ENCODE assay signal across 8 mouse cellular contexts in genomic region chr10:80053259-80053780, GRCm38 (mm10). TPM values are rescaled to one million over a fixed set of nuclear protein-coding genes. Genes with fewer than 3 reads are reported as not detected.
DNase-seq lines count a peak whose midpoint lies in the region; ATAC-seq lines count a peak whose summit lies in the region.

No protein-coding gene starts in this region.

- no peaks in the 10 kb centered on the region for H3K27me3 ChIP-seq in forebrain, embryonic 10.5 days (ENCODE audit: poor library complexity, severe bottlenecking)
- no peaks in the 10 kb centered on the region for H3K27me3 ChIP-seq in heart, embryonic 16.5 days (ENCODE audit: control insufficient read depth, insufficient read depth, low read length)
- H3K27me3 ChIP-seq in liver, embryonic 15.5 days, result no peaks in the 10 kb centered on the region
- no peaks in the 10 kb centered on the region for H3K27me3 ChIP-seq in neural tube, embryonic 12.5 days (replicated peaks)

- H3K27ac ChIP-seq in forebrain, embryonic 10.5 days, result peak overlapping the region; percentile 98
- peak overlapping the region; percentile 94 for H3K27ac ChIP-seq in heart, embryonic 16.5 days (ENCODE audit: low read length)
- H3K27ac ChIP-seq in liver, embryonic 15.5 days (replicated peaks), result peak overlapping the region; percentile 99
- peak overlapping the region; percentile 94 for H3K27ac ChIP-seq in neural tube, embryonic 12.5 days

- H3K9ac ChIP-seq in heart, embryonic 16.5 days (ENCODE audit: low read length), result peak overlapping the region; percentile 85
- H3K9ac ChIP-seq in liver, embryonic 15.5 days, result peak overlapping the region; percentile 100
- H3K9ac ChIP-seq in neural tube, embryonic 12.5 days, result peak overlapping the region; percentile 94

- DNase-seq in CD8-positive naive resting alpha-beta T cell, adult 2 months (ENCODE audit: low read depth in 2 of 2, low spot score in 2 of 2), result peak; percentile 99
- peak; percentile 100 for DNase-seq in c-Kit-positive CD71-negative TER-119-negative erythroid progenitor cells, embryonic 14.5 days (ENCODE audit: low read depth)
- DNase-seq in forebrain, embryonic 10.5 days (ENCODE audit: extremely low spot score, low spot score), result peak; percentile 100
- DNase-seq in kidney, postnatal 36 days, result peak; percentile 100
- DNase-seq in telencephalon, adult 2 months (ENCODE audit: low read depth, low spot score), result peak; percentile 98

- WGBS in forebrain, embryonic 10.5 days, result under 1% methylated on average over 47 of the region's 47 CpGs
- WGBS in heart, embryonic 16.5 days, result under 1% methylated on average over 46 of the region's 47 CpGs
- WGBS in liver, embryonic 15.5 days (ENCODE audit: insufficient replicate concordance), result under 1% methylated on average over 47 of the region's 47 CpGs
- under 1% methylated on average over 47 of the region's 47 CpGs for WGBS in neural tube, embryonic 12.5 days

- peak overlapping the region; percentile 90 for H3K4me3 ChIP-seq in forebrain, embryonic 10.5 days
- peak overlapping the region; percentile 65 for H3K4me3 ChIP-seq in heart, embryonic 16.5 days (ENCODE audit: low read length)
- peak overlapping the region; percentile 97 for H3K4me3 ChIP-seq in liver, embryonic 15.5 days (replicated peaks)
- peak overlapping the region; percentile 91 for H3K4me3 ChIP-seq in neural tube, embryonic 12.5 days

- H3K9me3 ChIP-seq in forebrain, embryonic 10.5 days, result no peaks in the 10 kb centered on the region
- H3K9me3 ChIP-seq in heart, embryonic 16.5 days (replicated peaks; ENCODE audit: control insufficient read depth, low read length), result no peaks in the 10 kb centered on the region
- H3K9me3 ChIP-seq in liver, embryonic 15.5 days (replicated peaks), result no peaks in the 10 kb centered on the region
- H3K9me3 ChIP-seq in neural tube, embryonic 12.5 days, result no peaks in the 10 kb centered on the region

- peaks cover 78% of the 10 kb centered on the region for H3K4me1 ChIP-seq in forebrain, embryonic 10.5 days
- peaks cover 35% of the 10 kb centered on the region for H3K4me1 ChIP-seq in heart, embryonic 16.5 days (ENCODE audit: control insufficient read depth, insufficient read depth, low read length)
- H3K4me1 ChIP-seq in liver, embryonic 15.5 days (replicated peaks), result peaks cover 75% of the 10 kb centered on the region
- H3K4me1 ChIP-seq in neural tube, embryonic 12.5 days, result peaks cover 25% of the 10 kb centered on the region

- ATAC-seq in heart, embryonic 16.5 days (replicated peaks; ENCODE audit: extremely low read depth, insufficient read depth, low FRiP score), result peak; percentile 96
- ATAC-seq in liver, embryonic 15.5 days (ENCODE audit: insufficient read depth), result peak; percentile 92
- peak; percentile 94 for ATAC-seq in neural tube, embryonic 12.5 days (ENCODE audit: low FRiP score, low read depth)

- peak overlapping the region; percentile 76 for H3K4me2 ChIP-seq in heart, embryonic 16.5 days (ENCODE audit: low read depth, low read length)
- peak overlapping the region; percentile 83 for H3K4me2 ChIP-seq in liver, embryonic 15.5 days
- H3K4me2 ChIP-seq in neural tube, embryonic 12.5 days (replicated peaks), result peak overlapping the region; percentile 72

- H3K36me3 ChIP-seq in forebrain, embryonic 10.5 days (replicated peaks), result peaks cover 32% of the 10 kb centered on the region
- peaks cover 24% of the 10 kb centered on the region for H3K36me3 ChIP-seq in heart, embryonic 16.5 days (ENCODE audit: control insufficient read depth, insufficient read depth)
- H3K36me3 ChIP-seq in liver, embryonic 15.5 days (replicated peaks), result peaks cover 36% of the 10 kb centered on the region
- peaks cover 24% of the 10 kb centered on the region for H3K36me3 ChIP-seq in neural tube, embryonic 12.5 days

RNA-seq across cellular contexts. Expression of gene Gpx4, which starts 6.4 kb away (rescaled TPM):
- 670 and 692 TPM in 2 replicates for polyA plus RNA-seq in forebrain, embryonic 10.5 days (2016; fragmentation: Nextera tagmentation; extraction: Ambion mirVana)
- 668 and 748 TPM in 2 replicates for polyA plus RNA-seq in heart, embryonic 16.5 days (2015; fragmentation: Nextera tagmentation; extraction: Ambion mirVana)
- polyA plus RNA-seq in liver, embryonic 15.5 days (2015; fragmentation: Nextera tagmentation; extraction: Ambion mirVana), result 603 and 658 TPM in 2 replicates
- polyA plus RNA-seq in neural tube, embryonic 12.5 days (2016; fragmentation: Nextera tagmentation; extraction: Ambion mirVana), result 499 and 515 TPM in 2 replicates

RNA-seq across cellular contexts. Expression of gene Polr2e, which starts 13.7 kb away (rescaled TPM):
- 279 and 286 TPM in 2 replicates for polyA plus RNA-seq in forebrain, embryonic 10.5 days (2016; fragmentation: Nextera tagmentation; extraction: Ambion mirVana)
- 136 and 144 TPM in 2 replicates for polyA plus RNA-seq in heart, embryonic 16.5 days (2015; fragmentation: Nextera tagmentation; extraction: Ambion mirVana)
- 81.3 and 84.4 TPM in 2 replicates for polyA plus RNA-seq in liver, embryonic 15.5 days (2015; fragmentation: Nextera tagmentation; extraction: Ambion mirVana)
- 160 and 166 TPM in 2 replicates for polyA plus RNA-seq in neural tube, embryonic 12.5 days (2016; fragmentation: Nextera tagmentation; extraction: Ambion mirVana)

RNA-seq across cellular contexts. Expression of gene Arhgap45, which starts 36.9 kb away (rescaled TPM):
- polyA plus RNA-seq in forebrain, embryonic 10.5 days (2016; fragmentation: Nextera tagmentation; extraction: Ambion mirVana), result 8.0 and 9.1 TPM in 2 replicates
- 10.9 and 17.7 TPM in 2 replicates for polyA plus RNA-seq in heart, embryonic 16.5 days (2015; fragmentation: Nextera tagmentation; extraction: Ambion mirVana)
- polyA plus RNA-seq in liver, embryonic 15.5 days (2015; fragmentation: Nextera tagmentation; extraction: Ambion mirVana), result 15.7 and 18.2 TPM in 2 replicates
- polyA plus RNA-seq in neural tube, embryonic 12.5 days (2016; fragmentation: Nextera tagmentation; extraction: Ambion mirVana), result 4.3 and 4.7 TPM in 2 replicates

RNA-seq across cellular contexts. Expression of gene Sbno2, which starts 52.1 kb away (rescaled TPM):
- polyA plus RNA-seq in forebrain, embryonic 10.5 days (2016; fragmentation: Nextera tagmentation; extraction: Ambion mirVana), result 14.7 and 15.6 TPM in 2 replicates
- 11.7 and 13.5 TPM in 2 replicates for polyA plus RNA-seq in heart, embryonic 16.5 days (2015; fragmentation: Nextera tagmentation; extraction: Ambion mirVana)
- polyA plus RNA-seq in liver, embryonic 15.5 days (2015; fragmentation: Nextera tagmentation; extraction: Ambion mirVana), result 10.4 and 12.3 TPM in 2 replicates
- polyA plus RNA-seq in neural tube, embryonic 12.5 days (2016; fragmentation: Nextera tagmentation; extraction: Ambion mirVana), result 15.1 and 15.4 TPM in 2 replicates

RNA-seq across cellular contexts. Expression of gene Abca7, which starts 57.0 kb away (rescaled TPM):
- 2.9 and 3.1 TPM in 2 replicates for polyA plus RNA-seq in forebrain, embryonic 10.5 days (2016; fragmentation: Nextera tagmentation; extraction: Ambion mirVana)
- polyA plus RNA-seq in heart, embryonic 16.5 days (2015; fragmentation: Nextera tagmentation; extraction: Ambion mirVana), result 3.2 TPM in 2 replicates
- 7.5 and 9.0 TPM in 2 replicates for polyA plus RNA-seq in liver, embryonic 15.5 days (2015; fragmentation: Nextera tagmentation; extraction: Ambion mirVana)
- 9.9 and 10.7 TPM in 2 replicates for polyA plus RNA-seq in neural tube, embryonic 12.5 days (2016; fragmentation: Nextera tagmentation; extraction: Ambion mirVana)

Comparison
In these comparisons a context has a peak if more than half of its experiments do, and no peak if none do; other contexts are left out.
1. Peak in every context shown above with its lines: DNase-seq, ATAC-seq, H3K4me3 ChIP-seq and H3K27ac ChIP-seq.